Mouse (Mus musculus) E14TG2a.4 (cell line): Measurements from ENCODE around the gene F11.

ENCODE experiments used
- CTCF ChIP-seq: conservative IDR thresholded peaks from 2 replicates; pipeline ENCODE4 v1.5.1; 2014; ENCODE audit warnings: low read length
- NANOG ChIP-seq: IDR thresholded peaks from 2 replicates; pipeline ENCODE4 v1.6.1; 2014; ENCODE audit warnings: borderline replicate concordance, low read length, mixed read lengths

DNA sequence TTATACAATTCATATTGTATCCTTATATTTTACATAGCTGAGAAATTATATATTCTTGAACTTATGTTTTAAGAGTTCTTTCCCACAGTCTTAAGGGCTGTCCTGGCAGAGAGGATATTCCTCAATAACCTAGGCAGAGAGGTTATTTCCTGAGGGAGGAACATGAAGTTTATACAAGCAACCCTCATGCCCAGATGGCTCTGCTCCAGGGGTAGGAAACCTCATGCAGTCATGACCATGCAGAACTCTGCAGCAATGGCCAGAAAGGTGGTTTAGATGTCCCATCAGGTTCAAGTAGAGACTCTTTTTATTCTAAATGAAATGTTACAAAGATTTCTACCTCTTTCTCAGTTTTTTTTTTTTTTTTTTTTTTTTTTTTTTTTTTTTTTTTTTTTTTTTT, 7.2 kb upstream of the F11 start:
- TF ChIP-seq CTCF (no peak), NANOG (no peak)
